Mouse (Mus musculus) erythroblast, adult 5-6 weeks (primary cell): ENCODE measurements around the gene Sesn3. TPM values are rescaled to one million over a fixed set of nuclear protein-coding genes. Genes with fewer than 3 reads are reported as not detected.

Source experiments
- ATAC-seq: replicated peaks from 2 replicates; pipeline ENCODE4 v1.8.0; 2016; ENCODE audit warnings: moderate number of reproducible peaks, mild to moderate bottlenecking, moderate TSS enrichment, inconsistent platforms; ENCODE audit not compliant: poor library complexity, low FRiP score, severe bottlenecking
- total RNA-seq, 2 experiments: library from RNA; stranded (forward) in 1 of 2; stranded (reverse) in 1 of 2; fragments of 150-400 nt in 1 of 2; fragments of 200-764, 138-1000 nt in 1 of 2; gene quantifications; 2 replicates each; pipeline versions ENCODE4 v1.2.3 to v1.2.4; 2015 to 2017; ENCODE audit warnings: low replicate concordance in 2 of 2

The Sesn3 gene
- total RNA-seq, 2 experiments from 2014 or later = 0.68 to 3.1 TPM

DNA sequence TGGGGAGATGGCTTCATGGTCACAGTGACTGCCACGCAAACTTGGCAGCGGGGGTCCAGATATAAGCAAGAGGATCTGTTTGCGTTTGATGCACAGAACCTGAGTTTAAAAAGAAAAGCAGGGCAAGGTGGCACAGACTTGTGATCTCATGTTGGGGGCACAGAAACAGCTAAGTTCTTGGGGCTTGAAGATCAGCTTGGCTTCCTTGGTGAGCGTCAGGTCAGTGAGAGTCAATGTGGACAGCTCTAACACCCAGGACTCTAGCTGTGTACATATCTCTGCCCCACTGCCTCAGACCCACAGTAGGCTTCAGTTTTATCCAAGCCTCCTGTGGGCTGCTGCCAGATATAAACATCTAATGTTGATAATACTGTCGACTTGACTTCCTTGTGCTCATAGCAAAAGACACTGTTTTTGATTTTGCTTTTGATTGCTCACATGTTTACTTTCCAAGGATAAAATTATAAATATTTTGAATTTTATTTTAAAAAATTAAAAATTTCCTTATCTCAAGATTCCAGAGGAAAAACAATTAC is 107.5 kb downstream of the Sesn3 start:
- ATAC-seq = no peak

Other genes starting within 250 kb of the Sesn3 start
- 51.4 and 53.0 TPM in 2 replicates for gene Endod1, start 106.4 kb downstream of the Sesn3 start, total RNA-seq (2015; ENCODE audit: low replicate concordance)
- gene Endod1, start 106.4 kb downstream of the Sesn3 start, total RNA-seq (2017; ENCODE audit: low replicate concordance) = 84.8 and 110 TPM in 2 replicates
- gene Kdm4d, start 225.4 kb downstream of the Sesn3 start, total RNA-seq (2015; ENCODE audit: low replicate concordance) = not detected in 2 replicates
- gene Kdm4d, start 225.4 kb downstream of the Sesn3 start, total RNA-seq (2017; ENCODE audit: low replicate concordance) = not detected in 2 replicates
- gene Cwc15, start 225.6 kb downstream of the Sesn3 start, total RNA-seq (2015; ENCODE audit: low replicate concordance) = 41.5 and 66.5 TPM in 2 replicates
- 104 and 108 TPM in 2 replicates for gene Cwc15, start 225.6 kb downstream of the Sesn3 start, total RNA-seq (2017; ENCODE audit: low replicate concordance)